Mouse (Mus musculus): ENCODE data around the gene Wdr73. TPM values are rescaled to one million over a fixed set of nuclear protein-coding genes. Genes with fewer than 3 reads are reported as not detected.

Wdr73 gene
- polyA plus RNA-seq, 1 experiment from 2014 or later, result 43.6 TPM

- whole genome bisulfite sequencing, result 24% methylated on average over 14 of the region's 14 CpGs
Observed at GRCm38 (mm10) chr7:80882830-80883505, 18.1 kb downstream of the Wdr73 start.

DNA sequence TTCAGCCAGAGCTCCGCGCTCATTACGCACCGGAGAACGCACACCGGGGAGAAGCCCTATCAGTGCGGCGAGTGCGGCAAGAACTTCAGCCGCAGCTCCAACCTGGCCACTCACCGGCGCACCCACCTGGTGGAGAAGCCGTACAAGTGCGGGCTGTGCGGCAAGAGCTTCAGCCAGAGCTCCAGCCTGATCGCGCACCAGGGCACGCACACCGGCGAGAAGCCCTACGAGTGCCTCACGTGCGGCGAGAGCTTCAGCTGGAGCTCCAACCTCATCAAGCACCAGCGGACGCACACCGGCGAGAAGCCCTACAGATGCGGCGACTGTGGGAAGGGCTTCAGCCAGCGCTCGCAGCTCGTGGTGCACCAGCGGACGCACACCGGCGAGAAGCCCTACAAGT, 25.3 kb downstream of the Wdr73 start:
- peaks cover 56% of the 10 kb centered on the region for H3K36me3 ChIP-seq (ENCODE audit: insufficient read depth, low read length)
- H3K27ac ChIP-seq (ENCODE audit: low read length), result no peak overlapping the region
- no peak overlapping the region for H3K9ac ChIP-seq (replicated peaks; ENCODE audit: low read length)
- no peak overlapping the region for H3K4me3 ChIP-seq (ENCODE audit: low read length)
- no peaks in the 10 kb centered on the region for H3K27me3 ChIP-seq (ENCODE audit: insufficient read depth, low read length)
- no peaks in the 10 kb centered on the region for H3K9me3 ChIP-seq (ENCODE audit: low read length)
- no peak overlapping the region for H3K4me2 ChIP-seq (replicated peaks; ENCODE audit: low read depth, low read length)
- no peaks in the 10 kb centered on the region for H3K4me1 ChIP-seq (ENCODE audit: insufficient read depth, low read length)
- 56% methylated on average over 37 of the region's 37 CpGs for WGBS
- ATAC-seq (ENCODE audit: low FRiP score, low TSS enrichment), result no peak

More at GRCm38 (mm10) chr7:80882830-80883505, 18.1 kb downstream of the Wdr73 start:
- peak; percentile 91 for ATAC-seq (ENCODE audit: low FRiP score, low TSS enrichment)
- H3K4me2 ChIP-seq (replicated peaks; ENCODE audit: low read depth, low read length), result peak overlapping the region; percentile 48
- H3K4me1 ChIP-seq (ENCODE audit: insufficient read depth, low read length), result no peaks in the 10 kb centered on the region
- no peaks in the 10 kb centered on the region for H3K9me3 ChIP-seq (ENCODE audit: low read length)
- peaks cover 3% of the 10 kb centered on the region for H3K36me3 ChIP-seq (ENCODE audit: insufficient read depth, low read length)
- H3K4me3 ChIP-seq (ENCODE audit: low read length), result peak overlapping the region; percentile 22
- H3K9ac ChIP-seq (replicated peaks; ENCODE audit: low read length), result no peak overlapping the region
- no peaks in the 10 kb centered on the region for H3K27me3 ChIP-seq (ENCODE audit: insufficient read depth, low read length)
- no peak overlapping the region for H3K27ac ChIP-seq (ENCODE audit: low read length)

DNA sequence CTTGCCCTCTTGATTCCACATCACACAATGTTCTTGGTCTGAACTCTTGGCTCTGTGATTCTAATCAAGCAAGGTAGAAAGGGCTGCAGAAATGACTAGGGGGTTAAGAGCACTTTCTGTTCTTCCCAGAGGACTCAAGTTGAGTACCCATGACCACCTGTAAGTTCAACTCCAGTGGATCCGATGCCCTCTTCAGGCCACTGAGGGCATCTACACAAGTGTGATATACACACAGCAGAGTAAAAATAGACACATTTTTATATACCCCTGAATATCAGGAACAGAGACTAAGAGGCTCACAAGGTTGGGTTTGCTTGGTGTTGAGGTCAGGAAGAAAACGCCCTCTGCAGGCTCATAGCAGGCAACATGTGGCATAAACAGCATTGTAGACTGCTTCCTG, 27.4 kb downstream of the Wdr73 start:
- Histone ChIP-seq H3K9ac (replicated peaks; ENCODE audit: low read length) (no peak overlapping the region), H3K4me3 (ENCODE audit: low read length) (no peak overlapping the region), H3K9me3 (ENCODE audit: low read length) (no peaks in the 10 kb centered on the region), H3K4me1 (ENCODE audit: insufficient read depth, low read length) (no peaks in the 10 kb centered on the region), H3K36me3 (ENCODE audit: insufficient read depth, low read length) (peaks cover 68% of the 10 kb centered on the region), H3K27me3 (ENCODE audit: insufficient read depth, low read length) (no peaks in the 10 kb centered on the region), H3K27ac (ENCODE audit: low read length) (no peak overlapping the region), H3K4me2 (replicated peaks; ENCODE audit: low read depth, low read length) (no peak overlapping the region)
- ATAC-seq (ENCODE audit: low FRiP score, low TSS enrichment), result no peak
- 97% methylated on average over 2 of the region's 2 CpGs for WGBS

DNA sequence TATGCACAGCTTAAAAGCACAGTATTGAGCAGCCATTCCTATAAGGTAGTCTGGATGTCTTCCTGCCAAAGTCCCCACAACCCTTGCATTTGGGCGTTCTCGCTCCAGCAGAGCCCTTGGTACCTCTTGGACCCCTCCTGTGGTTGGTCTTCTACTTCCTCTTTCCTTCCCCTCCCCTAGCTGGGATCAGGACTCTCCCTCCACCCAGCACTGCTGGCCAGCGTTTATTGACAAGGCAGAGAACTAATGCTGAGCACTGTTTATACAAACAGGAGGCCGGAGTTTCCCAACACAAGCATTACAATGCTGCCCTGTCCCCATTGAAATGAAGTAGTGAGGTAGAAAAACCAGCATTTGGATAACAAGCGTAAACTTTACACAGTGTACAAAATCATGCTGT, 28.0 kb downstream of the Wdr73 start:
- H3K4me1 ChIP-seq (ENCODE audit: insufficient read depth, low read length), result no peaks in the 10 kb centered on the region
- no peak overlapping the region for H3K4me2 ChIP-seq (replicated peaks; ENCODE audit: low read depth, low read length)
- no peaks in the 10 kb centered on the region for H3K9me3 ChIP-seq (ENCODE audit: low read length)
- H3K27ac ChIP-seq (ENCODE audit: low read length), result no peak overlapping the region
- no peak for ATAC-seq (ENCODE audit: low FRiP score, low TSS enrichment)
- H3K9ac ChIP-seq (replicated peaks; ENCODE audit: low read length), result no peak overlapping the region
- whole genome bisulfite sequencing, result 90% methylated on average over 5 of the region's 5 CpGs
- no peaks in the 10 kb centered on the region for H3K27me3 ChIP-seq (ENCODE audit: insufficient read depth, low read length)
- no peak overlapping the region for H3K4me3 ChIP-seq (ENCODE audit: low read length)
- peaks cover 71% of the 10 kb centered on the region for H3K36me3 ChIP-seq (ENCODE audit: insufficient read depth, low read length)

GRCm38 (mm10) chr7:80868686-80869085, 32.4 kb downstream of the Wdr73 start:
- H3K4me1 ChIP-seq (ENCODE audit: insufficient read depth, low read length), result peaks cover 30% of the 10 kb centered on the region
- H3K9ac ChIP-seq (replicated peaks; ENCODE audit: low read length), result no peak overlapping the region
- H3K4me3 ChIP-seq (ENCODE audit: low read length), result no peak overlapping the region
- H3K36me3 ChIP-seq (ENCODE audit: insufficient read depth, low read length), result peaks cover 64% of the 10 kb centered on the region
- ATAC-seq (ENCODE audit: low FRiP score, low TSS enrichment), result no peak
- H3K27ac ChIP-seq (ENCODE audit: low read length), result no peak overlapping the region
- no peaks in the 10 kb centered on the region for H3K27me3 ChIP-seq (ENCODE audit: insufficient read depth, low read length)
- 93% methylated on average over 2 of the region's 2 CpGs for WGBS
- no peaks in the 10 kb centered on the region for H3K9me3 ChIP-seq (ENCODE audit: low read length)
- H3K4me2 ChIP-seq (replicated peaks; ENCODE audit: low read depth, low read length), result no peak overlapping the region

GRCm38 (mm10) chr7:80866514-80867147, 34.4 kb downstream of the Wdr73 start:
- H3K27ac ChIP-seq (ENCODE audit: low read length), result peak overlapping the region; percentile 89
- peak; percentile 62; the same call in 1 of the 2 replicates for ATAC-seq (ENCODE audit: low FRiP score, low TSS enrichment)
- 62% methylated on average over 7 of the region's 7 CpGs for WGBS
- no peaks in the 10 kb centered on the region for H3K27me3 ChIP-seq (ENCODE audit: insufficient read depth, low read length)
- peaks cover 48% of the 10 kb centered on the region for H3K4me1 ChIP-seq (ENCODE audit: insufficient read depth, low read length)
- peak overlapping the region; percentile 46; the same call in 1 of the 2 replicates for H3K9ac ChIP-seq (replicated peaks; ENCODE audit: low read length)
- H3K4me2 ChIP-seq (replicated peaks; ENCODE audit: low read depth, low read length), result peak overlapping the region; percentile 23
- no peaks in the 10 kb centered on the region for H3K9me3 ChIP-seq (ENCODE audit: low read length)
- no peak overlapping the region for H3K4me3 ChIP-seq (ENCODE audit: low read length)
- peaks cover 51% of the 10 kb centered on the region for H3K36me3 ChIP-seq (ENCODE audit: insufficient read depth, low read length)

GRCm38 (mm10) chr7:80865521-80865920, 35.5 kb downstream of the Wdr73 start:
- ATAC-seq (ENCODE audit: low FRiP score, low TSS enrichment), result no peak
- Histone ChIP-seq H3K36me3 (ENCODE audit: insufficient read depth, low read length) (peaks cover 44% of the 10 kb centered on the region), H3K9ac (replicated peaks; ENCODE audit: low read length) (no peak overlapping the region)

GRCm38 (mm10) chr7:80864831-80865230, 36.2 kb downstream of the Wdr73 start:
- Histone ChIP-seq H3K27ac (ENCODE audit: low read length) (peak overlapping the region; percentile 54), H3K9me3 (ENCODE audit: low read length) (no peaks in the 10 kb centered on the region), H3K9ac (replicated peaks; ENCODE audit: low read length) (0 out of 2 replicates have a peak overlapping the region, but pooled peaks have one; percentile 44), H3K27me3 (ENCODE audit: insufficient read depth, low read length) (no peaks in the 10 kb centered on the region), H3K4me2 (replicated peaks; ENCODE audit: low read depth, low read length) (no peak overlapping the region; the same call in 1 of the 2 replicates), H3K36me3 (ENCODE audit: insufficient read depth, low read length) (peaks cover 39% of the 10 kb centered on the region), H3K4me3 (ENCODE audit: low read length) (no peak overlapping the region), H3K4me1 (ENCODE audit: insufficient read depth, low read length) (peaks cover 50% of the 10 kb centered on the region)
- WGBS, result 56% methylated on average over 8 of the region's 8 CpGs
- ATAC-seq (ENCODE audit: low FRiP score, low TSS enrichment), result no peak

More at GRCm38 (mm10) chr7:80865521-80865920, 35.5 kb downstream of the Wdr73 start:
- H3K9me3 ChIP-seq (ENCODE audit: low read length), result no peaks in the 10 kb centered on the region
- H3K4me3 ChIP-seq (ENCODE audit: low read length), result no peak overlapping the region
- 86% methylated on average over 7 of the region's 7 CpGs for WGBS
- H3K4me2 ChIP-seq (replicated peaks; ENCODE audit: low read depth, low read length), result no peak overlapping the region
- H3K27me3 ChIP-seq (ENCODE audit: insufficient read depth, low read length), result no peaks in the 10 kb centered on the region
- H3K4me1 ChIP-seq (ENCODE audit: insufficient read depth, low read length), result peaks cover 50% of the 10 kb centered on the region
- peak overlapping the region; percentile 89 for H3K27ac ChIP-seq (ENCODE audit: low read length)

DNA sequence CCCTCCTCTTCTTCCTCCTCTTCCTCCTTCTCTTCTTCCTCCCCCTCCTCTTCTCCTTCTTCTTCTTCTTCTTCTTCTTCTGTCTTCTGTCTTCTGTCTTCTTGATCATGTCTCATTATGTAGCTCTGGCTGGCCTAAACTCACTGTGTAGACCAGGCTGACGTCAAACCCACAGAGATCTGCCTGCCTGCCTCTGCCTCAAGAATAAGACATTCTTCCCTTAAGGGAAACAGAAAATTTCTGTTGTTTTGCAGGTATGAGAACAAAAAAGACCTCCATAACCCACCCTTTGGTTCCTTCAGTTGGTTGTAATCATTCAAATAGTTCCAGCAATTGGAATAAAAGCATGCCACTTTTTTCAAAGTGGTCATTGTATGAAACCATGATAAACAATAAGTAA, 36.9 kb downstream of the Wdr73 start:
- no peak overlapping the region for H3K9ac ChIP-seq (replicated peaks; ENCODE audit: low read length)
- ATAC-seq (ENCODE audit: low FRiP score, low TSS enrichment), result no peak
- H3K4me1 ChIP-seq (ENCODE audit: insufficient read depth, low read length), result peaks cover 50% of the 10 kb centered on the region
- WGBS, result 68% methylated on average over 1 of the region's 1 CpGs
- no peak overlapping the region for H3K4me2 ChIP-seq (replicated peaks; ENCODE audit: low read depth, low read length)
- H3K27ac ChIP-seq (ENCODE audit: low read length), result no peak overlapping the region
- no peaks in the 10 kb centered on the region for H3K9me3 ChIP-seq (ENCODE audit: low read length)
- no peak overlapping the region for H3K4me3 ChIP-seq (ENCODE audit: low read length)
- peaks cover 36% of the 10 kb centered on the region for H3K36me3 ChIP-seq (ENCODE audit: insufficient read depth, low read length)
- no peaks in the 10 kb centered on the region for H3K27me3 ChIP-seq (ENCODE audit: insufficient read depth, low read length)

DNA sequence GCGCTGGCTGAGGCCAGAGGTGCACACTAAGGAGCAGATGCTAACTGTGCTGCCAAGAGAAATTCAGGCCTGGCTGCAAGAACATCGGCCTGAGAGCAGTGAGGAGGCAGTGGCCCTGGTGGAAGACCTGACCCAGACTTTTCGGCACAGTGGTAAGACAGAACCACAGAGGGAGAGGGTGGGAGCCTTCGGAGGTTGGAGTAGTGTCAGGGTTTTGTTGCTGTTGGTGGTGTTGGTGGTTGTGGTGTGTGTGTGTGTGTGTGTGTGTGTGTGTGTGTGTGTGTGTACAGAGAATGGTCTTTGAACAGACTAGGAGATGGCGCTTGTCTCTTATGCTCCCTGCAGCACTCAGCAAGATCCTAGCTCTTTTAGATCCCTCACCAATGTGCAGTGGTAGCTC, 37.5 kb downstream of the Wdr73 start:
- no peak for ATAC-seq (ENCODE audit: low FRiP score, low TSS enrichment)
- H3K9me3 ChIP-seq (ENCODE audit: low read length), result no peaks in the 10 kb centered on the region
- no peak overlapping the region for H3K9ac ChIP-seq (replicated peaks; ENCODE audit: low read length)
- 79% methylated on average over 5 of the region's 5 CpGs for WGBS
- H3K27ac ChIP-seq (ENCODE audit: low read length), result no peak overlapping the region
- no peaks in the 10 kb centered on the region for H3K27me3 ChIP-seq (ENCODE audit: insufficient read depth, low read length)
- H3K36me3 ChIP-seq (ENCODE audit: insufficient read depth, low read length), result peaks cover 32% of the 10 kb centered on the region
- H3K4me2 ChIP-seq (replicated peaks; ENCODE audit: low read depth, low read length), result no peak overlapping the region
- H3K4me1 ChIP-seq (ENCODE audit: insufficient read depth, low read length), result peaks cover 50% of the 10 kb centered on the region
- no peak overlapping the region for H3K4me3 ChIP-seq (ENCODE audit: low read length)
